Mouse (Mus musculus) left cerebral cortex, postnatal 10 days (tissue): ENCODE results near the gene Sdk1. TPM values are rescaled to one million over a fixed set of nuclear protein-coding genes. Genes with fewer than 3 reads are reported as not detected.

Experiments used
- DNase-seq, 2 experiments: peaks; one replicate each; pipeline ENCODE4 v3.0.0; 2021 to 2022; ENCODE audit warnings: low spot score in 2 of 2, mixed read lengths in 1 of 2; ENCODE audit errors: extremely low spot score in 1 of 2
- intact Hi-C: fragments of 180-260 bp; cut with DNase I; formaldehyde crosslinking; loops from one replicate; pipeline ENCODE4 v1.15.1; 2025
- total RNA-seq, 2 experiments: library from RNA; stranded (reverse); gene quantifications; 2 replicates each; pipeline ENCODE4 v1.2.3; 2021

The Sdk1 gene
- total RNA-seq, result 10 to 100 TPM; 13.0 to 15.3 TPM

DNA sequence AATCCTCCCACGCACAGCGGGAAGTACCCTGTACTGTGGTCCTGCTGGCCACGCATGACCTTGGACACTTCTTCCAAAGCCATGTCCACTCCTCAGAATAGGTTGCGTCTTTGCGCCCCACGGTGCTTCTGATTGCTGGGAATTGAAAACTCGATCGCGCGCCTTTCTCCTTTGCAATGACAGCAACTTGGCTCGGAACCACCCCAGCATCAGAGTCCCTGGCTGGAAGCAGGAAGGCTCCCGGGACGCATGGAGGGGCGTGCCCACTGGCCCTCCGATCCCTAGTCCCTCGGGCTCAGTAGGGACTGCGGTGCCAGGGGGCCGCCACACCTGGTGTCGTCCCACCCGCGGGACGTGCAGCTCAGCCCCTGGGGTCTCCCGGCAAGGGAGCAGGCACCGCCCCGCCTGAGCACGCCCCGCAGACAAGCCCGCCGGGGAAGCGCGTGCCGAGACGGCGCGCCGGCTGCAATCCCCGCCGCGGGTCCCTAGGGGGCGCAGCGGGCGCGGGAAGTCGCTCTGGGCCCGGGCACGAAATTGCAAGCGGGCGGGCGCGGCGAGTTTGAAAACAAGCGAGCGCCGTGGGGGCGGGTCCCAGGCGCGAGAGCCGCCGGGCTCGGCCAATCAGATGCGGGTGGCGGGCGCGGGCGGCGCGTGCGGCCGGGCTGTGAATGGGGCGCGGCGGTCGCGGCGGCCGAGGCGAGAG lies at the start of gene Sdk1:
Gene Sdk1 (plus strand): TSS at position 650 of the 703 bp plus-strand sequence.
- intact Hi-C loops, result loop anchor here (10.0 kb wide), 1 partner anchor 384 kb away; no protein-coding TSS in a partner anchor
- peak; percentile 90 to 98 for DNase-seq

DNA sequence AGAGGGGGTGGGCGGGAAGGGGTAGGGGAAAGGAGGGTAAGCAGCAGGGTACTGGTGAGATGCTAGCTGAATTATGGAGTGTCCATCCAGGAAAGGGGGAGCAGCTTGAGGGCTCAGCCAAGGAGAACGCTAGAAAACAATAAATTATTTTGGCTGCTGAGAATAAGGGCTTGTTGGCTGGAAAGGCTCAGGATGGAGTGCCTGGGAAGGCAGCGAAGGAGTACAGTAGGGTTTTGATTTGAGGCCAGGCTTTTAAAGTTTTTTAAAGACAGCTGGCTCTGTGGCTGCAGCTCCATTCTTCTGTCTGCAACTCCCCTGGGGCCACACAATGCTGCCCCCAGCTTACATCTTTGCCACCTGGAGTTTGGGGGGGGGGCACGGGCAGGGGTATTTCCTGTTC lies 44.0 kb upstream of the Sdk1 start:
- no peak for DNase-seq
- intact Hi-C loops, result no loop called here

DNA sequence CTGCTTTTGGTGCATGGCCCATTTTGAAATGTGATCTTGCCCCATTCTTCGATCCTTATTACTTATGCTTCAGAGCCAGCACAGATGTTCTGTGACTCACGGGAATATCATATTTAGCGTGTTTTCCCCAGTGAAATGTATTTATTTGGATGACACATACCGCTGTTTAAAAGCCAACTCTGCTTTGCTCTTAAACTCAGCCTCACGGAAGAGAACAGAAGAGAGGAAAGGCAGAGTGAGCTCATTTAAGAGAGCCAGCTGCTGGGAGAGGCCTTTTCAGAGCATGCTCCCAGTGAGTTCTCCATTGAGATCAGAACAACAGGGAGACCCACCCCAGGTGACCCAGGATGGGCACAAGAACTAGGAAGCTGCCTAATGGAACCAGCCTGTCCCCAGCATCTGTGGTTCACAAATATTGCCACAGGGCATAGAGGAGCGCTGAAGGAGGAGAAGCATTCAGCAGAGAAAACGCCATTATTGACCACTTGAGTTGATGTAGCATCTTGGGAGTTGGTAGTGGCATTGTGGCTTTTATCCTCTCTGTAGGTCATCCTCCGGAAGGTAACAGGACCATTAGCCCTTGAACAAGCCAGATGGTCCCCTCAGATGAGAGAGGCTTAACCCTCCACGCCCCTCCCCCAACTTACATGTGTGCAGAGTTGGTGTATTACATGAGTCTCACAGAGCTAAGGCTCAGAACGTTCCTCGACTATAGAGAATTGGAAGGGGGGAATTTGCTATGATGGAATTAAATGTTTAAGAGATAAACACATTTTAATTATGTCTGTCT lies 38.8 kb upstream of the Sdk1 start:
- DNase-seq, result no peak
- intact Hi-C loops, result no loop called here

DNA sequence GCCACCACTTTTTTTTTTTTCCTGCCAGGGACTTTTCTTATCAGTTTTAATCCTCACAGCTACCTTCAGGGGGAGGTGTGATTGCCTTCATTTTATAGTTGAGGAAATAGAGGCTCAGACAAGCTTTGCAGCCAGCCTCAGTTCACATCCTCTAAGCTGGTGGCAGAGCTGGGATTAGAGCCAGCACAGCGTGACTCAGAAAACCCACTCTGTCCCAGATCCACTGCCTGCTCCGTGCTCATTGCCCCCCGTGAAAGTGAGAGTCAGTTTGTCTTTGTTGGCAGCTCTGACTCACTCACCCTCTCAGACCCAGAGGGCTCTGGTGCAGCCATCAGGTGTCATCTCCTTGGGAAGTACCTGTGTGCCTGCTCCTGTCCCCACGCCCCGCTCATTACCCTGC lies 34.2 kb upstream of the Sdk1 start:
- intact Hi-C loops, result no loop called here
- DNase-seq, result peak in 1 of 2 experiments; percentile 4

DNA sequence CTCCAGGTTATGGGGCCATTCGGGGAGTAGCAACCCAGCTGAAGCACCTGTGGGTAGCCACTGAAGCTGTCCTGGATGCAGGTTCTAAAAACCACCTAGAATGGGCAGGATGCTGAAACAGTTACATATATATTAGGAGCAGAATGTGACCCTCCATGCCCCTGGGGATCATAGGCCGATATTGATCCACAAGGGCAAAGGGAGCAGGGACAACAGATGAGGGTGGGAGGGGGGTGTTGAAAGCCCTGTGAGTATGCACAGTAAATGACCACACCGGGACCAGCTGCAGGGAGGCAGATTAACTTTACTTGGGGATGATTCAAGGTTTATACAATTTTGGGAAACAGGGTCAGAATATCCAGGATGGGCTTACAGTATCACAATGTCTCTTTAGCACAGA lies 16.0 kb upstream of the Sdk1 start:
- DNase-seq, result no peak
- intact Hi-C loops, result no loop called here

DNA sequence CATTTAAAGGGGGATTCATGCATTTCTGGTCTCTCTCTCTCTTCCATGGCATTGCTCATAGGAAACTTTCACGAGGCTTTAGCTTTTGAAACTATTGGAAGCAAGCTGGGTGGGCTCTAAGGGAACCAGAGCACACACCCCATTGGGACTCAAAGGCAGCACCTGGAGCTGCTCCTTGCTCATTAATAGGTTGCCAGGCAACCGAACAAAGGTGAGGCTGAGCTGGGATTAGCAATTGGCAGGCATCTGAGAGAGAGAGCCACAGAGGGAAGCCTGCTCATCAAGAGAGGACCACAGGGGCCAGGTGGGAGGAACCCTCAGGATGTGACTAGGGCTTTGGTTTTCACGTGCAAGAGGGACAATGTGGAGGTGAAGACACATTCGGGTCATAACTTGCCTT lies 7.0 kb upstream of the Sdk1 start:
- intact Hi-C loops, result no loop called here
- no peak for DNase-seq

DNA sequence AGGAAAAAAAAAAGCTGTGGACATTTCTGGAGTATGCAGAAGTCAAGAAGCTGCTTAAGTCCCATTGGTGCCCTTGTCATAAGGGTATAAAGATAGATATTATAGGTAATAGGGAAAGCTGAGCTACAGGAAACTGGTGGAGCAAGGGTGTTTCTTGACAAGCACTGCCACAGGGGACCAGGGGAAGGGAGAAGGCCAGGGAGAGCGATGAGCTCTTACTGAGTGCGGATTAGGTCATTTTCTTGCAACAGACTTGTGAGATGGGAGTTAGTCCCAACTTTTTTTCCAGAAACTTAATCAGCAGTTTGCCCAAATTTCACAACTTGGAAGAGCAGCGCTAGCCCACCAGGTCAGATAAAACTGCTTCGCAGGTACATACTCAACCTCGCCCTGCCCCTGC lies 1.9 kb upstream of the Sdk1 start:
- DNase-seq, result no peak
- intact Hi-C loops, result no loop called here

DNA sequence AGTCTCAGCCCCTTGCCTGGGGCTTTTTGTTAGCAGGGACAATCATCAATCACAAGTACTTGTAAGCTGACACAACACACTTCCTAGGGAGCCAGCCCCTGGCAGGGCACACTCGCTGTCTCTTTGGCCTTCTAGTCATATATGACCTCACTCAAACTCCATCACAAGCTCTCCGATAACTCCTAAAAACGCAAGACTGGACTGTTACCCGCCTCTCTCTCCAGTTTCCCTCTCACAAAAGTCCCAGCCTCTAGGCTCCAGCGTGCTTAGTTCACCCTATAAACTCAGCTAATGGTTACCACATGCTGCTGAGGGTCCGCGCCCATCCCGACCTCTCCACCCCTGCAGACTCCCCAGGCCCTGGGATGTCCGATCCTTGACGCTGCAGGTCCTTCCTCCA lies 849 bp upstream of the Sdk1 start:
- intact Hi-C loops, result loop anchor here (10.0 kb wide), 1 partner anchor 384 kb away; no protein-coding TSS in a partner anchor
- no peak for DNase-seq

DNA sequence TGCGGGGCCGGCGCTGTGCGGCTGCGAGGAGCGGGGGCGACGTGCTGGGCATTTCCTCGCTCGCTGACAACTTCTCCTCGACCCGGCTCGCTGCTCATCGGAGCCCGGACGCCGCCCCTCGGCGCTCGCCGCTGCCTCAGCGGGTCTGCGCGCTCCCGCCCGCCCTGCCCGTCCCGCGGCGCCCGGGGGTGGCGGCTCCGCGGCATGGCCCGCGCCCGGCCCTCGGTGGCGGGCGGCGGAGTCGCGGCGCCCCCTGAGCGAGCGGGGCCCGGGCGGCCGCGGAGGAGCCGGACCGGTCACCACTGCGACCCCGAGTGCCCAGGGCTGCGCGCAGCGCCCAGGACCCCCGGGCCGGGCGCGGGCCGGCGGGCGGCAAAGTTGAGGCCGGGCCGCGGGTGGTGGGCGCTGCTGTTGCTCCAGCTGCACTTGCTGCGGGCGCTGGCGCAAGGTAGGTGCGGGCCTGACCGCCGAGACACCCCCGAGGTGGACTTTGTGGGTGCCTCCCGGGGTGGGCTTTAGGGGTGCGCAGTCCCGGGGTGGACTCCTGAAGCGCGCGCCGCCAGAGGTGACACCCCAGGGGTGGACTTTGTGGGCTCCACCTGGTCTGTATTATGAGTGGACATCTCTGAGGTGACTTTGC lies 475 bp downstream of the Sdk1 start:
- DNase-seq, result peak in 1 of 2 experiments; percentile 33

DNA sequence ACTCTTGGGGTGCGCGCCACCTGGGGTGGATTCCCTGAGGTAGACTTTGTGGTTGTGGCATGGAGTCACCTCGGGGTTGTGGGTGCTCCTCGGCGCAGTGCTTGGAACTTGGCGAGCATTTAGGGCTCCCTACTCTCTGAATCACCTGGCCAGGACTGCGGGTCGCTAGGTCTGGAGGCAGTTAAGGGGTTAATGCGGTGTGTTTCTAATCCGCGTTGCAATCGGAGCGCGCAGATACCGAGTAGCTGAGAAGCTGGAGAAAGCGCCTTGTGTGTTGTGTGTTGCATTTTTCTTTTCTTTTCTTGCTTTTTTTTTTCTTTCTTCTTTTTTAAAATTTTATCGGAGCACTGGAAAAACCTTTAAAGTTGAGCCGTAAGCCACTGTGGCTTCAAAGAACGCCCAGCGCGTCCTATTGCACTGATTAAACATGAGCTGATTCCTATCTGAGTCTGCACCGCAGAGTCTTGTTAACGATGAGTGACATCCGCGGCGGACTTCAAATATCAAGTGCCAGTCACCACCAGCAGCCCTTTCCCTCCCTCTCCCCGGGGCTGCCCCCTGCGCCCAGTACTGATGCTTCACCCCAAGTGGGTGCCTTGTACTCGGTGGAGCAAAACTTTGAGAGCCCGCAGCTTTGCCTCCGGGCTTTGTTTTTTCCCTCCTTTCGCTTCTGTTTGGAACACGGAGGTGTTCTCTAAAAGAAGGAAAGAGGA lies 2.1 kb downstream of the Sdk1 start:
- DNase-seq, result no peak
- intact Hi-C loops, result loop anchor here (10.0 kb wide), 1 partner anchor 381 kb away; no protein-coding TSS in a partner anchor

More for the DNA sequence above, 475 bp downstream of the Sdk1 start:
- intact Hi-C loops, result loop anchor here (10.0 kb wide), 1 partner anchor 383 kb away; no protein-coding TSS in a partner anchor

DNA sequence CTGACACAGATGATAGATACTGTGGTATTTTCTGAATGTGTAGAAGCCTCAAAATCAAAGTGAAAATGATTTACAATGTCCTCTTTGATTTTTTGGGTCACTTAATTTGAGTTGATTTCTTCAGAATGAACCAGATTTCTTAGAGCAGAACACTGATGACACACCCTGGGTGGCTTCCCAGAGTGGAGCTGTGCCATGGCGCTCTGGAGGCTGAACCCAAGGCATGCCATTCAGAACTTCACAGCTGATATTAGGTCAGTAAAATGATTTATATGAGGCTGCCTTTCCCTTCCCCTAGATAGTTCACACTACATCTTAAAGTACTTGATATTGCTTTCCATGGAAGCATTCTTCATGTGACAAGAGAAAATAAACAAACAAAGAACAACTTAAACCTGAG lies 23.0 kb downstream of the Sdk1 start:
- intact Hi-C loops, result no loop called here
- no peak for DNase-seq

DNA sequence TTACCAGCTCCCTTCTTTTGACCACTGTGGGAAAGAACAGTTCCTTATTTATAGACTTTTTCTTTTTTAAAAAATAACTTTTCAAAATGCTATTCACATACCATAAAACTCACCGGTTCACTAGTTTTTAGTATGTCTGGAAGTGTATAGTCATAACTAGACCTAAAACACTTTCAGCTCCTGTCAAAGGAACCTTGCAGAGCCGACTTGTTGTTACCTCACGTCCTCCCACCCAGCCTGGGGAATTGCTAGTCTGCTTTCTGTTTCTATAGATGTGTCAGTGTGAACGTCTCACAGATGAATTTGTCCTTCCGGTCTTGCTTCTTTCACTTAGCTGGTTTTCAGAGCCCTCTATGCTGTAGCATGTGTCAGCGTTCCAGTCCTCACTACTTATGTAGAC lies 35.8 kb downstream of the Sdk1 start:
- intact Hi-C loops, result no loop called here
- DNase-seq, result no peak

DNA sequence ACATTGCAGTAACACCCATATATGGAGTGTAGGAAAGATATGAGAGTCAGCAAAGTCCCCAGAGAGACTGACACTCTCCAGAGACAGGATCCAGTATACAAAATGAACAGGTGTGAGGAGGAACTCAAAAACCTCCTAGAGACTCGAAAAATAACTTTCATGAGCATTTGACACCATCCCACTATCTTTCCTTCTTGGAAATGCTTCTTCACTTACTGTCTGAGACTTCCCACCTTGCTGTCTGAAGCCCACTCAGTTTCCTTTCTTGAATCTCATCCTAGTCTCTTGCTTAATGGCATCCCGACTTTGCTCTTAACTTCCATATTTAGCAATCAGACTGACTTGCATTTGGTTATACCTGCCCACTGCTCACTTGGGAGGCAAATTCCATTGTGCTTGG lies 40.5 kb downstream of the Sdk1 start:
- DNase-seq, result no peak

DNA sequence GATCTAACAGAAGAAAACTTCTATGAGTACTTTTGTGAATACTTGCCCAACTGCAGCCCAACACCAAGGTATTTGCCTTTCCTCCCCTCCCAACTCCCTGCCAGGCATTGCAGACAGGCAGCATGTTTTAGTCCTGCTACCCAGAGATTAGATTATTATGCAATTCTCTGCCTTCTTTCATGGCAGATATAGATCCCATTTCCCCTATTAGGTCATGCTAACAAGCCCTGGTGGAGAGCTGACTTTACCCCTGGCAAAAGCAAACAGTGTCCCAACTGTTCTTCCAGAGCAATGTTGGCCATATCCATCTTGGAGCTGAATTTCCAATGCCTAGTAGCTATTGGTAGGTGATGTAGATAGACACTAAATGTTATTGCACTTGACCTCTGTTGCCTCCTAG lies 48.3 kb downstream of the Sdk1 start:
- intact Hi-C loops, result no loop called here
- no peak for DNase-seq

More for the DNA sequence above, 40.5 kb downstream of the Sdk1 start:
- intact Hi-C loops, result no loop called here

DNA sequence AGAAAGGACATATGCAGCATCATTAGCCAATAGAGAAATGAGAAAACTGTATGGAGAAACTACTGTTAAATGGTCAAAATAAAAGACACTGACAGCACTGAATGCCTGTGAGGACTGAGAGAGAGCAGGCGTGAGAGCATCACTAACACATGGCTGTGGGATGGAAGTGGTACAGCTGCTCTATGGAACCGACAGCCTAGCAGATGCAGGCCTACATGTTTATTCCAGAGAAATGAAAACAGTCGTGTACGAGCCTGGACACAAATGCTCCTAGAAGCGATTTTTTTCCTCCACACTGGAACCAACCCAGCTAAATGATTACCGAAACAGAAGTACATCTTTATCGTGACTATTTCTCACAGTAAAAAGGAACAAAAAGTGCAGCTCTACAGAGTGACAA lies 54.0 kb downstream of the Sdk1 start:
- intact Hi-C loops, result no loop called here
- no peak for DNase-seq

DNA sequence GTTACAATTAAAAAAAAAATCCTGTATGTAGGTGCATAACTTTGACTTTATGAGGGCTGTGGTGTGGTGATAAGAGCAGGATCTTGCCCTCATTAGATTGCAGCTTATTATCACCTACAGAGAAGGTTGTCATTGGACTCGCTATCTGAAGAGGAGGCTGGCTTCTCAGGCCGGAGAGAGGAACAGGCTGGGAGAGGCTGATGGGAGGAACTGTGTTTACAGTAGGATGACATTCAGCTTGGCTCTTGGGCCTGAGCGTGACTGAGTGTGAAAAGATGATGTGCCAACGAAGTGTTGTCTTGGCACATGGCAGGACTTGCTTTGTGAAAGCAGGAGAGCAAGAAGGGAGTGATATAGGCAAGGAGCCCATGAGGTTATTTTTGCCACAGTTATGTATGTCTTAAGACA lies 61.0 kb downstream of the Sdk1 start:
- intact Hi-C loops, result no loop called here
- DNase-seq, result no peak

DNA sequence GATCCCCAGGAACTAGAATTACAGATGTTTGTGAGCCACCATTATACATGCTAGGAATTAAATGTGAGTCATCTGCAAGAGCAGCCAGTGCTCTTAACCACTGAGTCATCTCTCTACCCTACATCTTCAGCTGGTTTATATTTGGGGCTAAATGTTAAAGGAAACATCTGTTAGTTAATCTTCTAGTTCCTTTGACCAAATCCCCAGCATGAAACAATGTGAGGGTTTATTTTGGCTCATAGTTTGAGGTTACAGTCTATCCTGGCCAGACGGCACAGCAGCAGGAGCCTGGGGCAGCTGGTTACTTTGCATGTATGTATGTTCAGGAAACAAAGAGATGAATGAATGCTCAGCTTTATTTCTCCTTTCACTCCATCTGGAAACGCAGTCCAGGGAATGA lies 62.5 kb downstream of the Sdk1 start:
- intact Hi-C loops, result no loop called here
- no peak for DNase-seq

DNA sequence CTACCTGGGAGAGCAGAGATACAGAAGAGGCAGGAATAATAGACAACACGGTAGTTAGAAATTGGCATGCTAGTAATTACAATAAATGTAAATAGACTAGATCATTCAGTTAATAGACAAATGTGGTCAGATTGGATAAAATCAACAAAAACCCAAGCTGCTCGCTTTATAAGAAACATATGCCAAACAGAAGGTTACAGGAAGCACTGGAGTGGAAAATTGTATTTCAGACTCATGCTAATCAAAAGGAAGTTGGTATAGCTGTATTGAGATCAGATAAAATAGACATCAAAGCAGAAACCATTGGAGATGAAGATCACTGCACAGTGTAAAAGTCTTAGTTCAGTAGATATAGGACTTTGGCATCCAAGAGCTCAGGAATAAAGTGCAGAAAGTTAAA lies 63.4 kb downstream of the Sdk1 start:
- DNase-seq, result no peak
- intact Hi-C loops, result no loop called here

DNA sequence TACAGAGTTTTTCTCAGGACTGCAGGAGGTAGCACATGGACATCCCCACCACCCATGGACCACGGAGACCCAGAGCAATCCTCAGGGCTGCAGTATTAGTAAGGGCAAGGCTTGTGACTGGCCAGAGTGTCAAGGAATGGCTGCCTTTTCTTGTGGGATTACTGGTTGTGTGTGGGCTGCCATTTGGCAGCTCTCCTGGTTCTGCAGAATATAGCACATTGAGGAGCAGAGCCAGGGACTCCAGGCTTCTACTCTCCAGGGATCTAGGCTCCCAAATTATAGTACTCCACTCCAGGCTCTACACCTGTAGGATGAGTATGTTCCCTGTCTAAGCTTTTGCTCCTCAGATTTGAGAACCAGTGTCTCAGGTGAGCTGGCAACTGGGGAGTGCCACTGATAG lies 69.4 kb downstream of the Sdk1 start:
- intact Hi-C loops, result no loop called here
- peak in 1 of 2 experiments; percentile 17 for DNase-seq
